11 mouse cellular contexts compared by ENCODE assay signal in genomic region chr17:5195397-5195796, GRCm38 (mm10).
DNase-seq lines count a peak whose midpoint lies in the region; ATAC-seq lines count a peak whose summit lies in the region.
"Had no signal": no experiment of that assay in that cellular context is flagged by ENCODE, and none has a peak within 500 bp of the region (broad histone marks: within the 10 kb centered on the region; RNA-seq: fewer than 3 reads in every experiment).

No protein-coding gene starts in this region.

- WGBS in heart, embryonic 11.5 days (ENCODE audit: insufficient replicate concordance), result 70% methylated on average over 5 of the region's 5 CpGs

- no peak overlapping the region for H3K27ac ChIP-seq in heart, embryonic 11.5 days (ENCODE audit: low read depth, low read length)
- H3K27ac ChIP-seq: forebrain, embryonic 12.5 days; limb, embryonic 15.5 days had no signal

- no peaks in the 10 kb centered on the region for H3K36me3 ChIP-seq in heart, embryonic 11.5 days (ENCODE audit: control insufficient read depth, insufficient read depth, low read length)
- H3K36me3 ChIP-seq: forebrain, embryonic 12.5 days; limb, embryonic 15.5 days had no signal

- no peak overlapping the region for H3K4me2 ChIP-seq in heart, embryonic 11.5 days
- H3K4me2 ChIP-seq: forebrain, embryonic 12.5 days; limb, embryonic 15.5 days had no signal

- H3K9ac ChIP-seq in heart, embryonic 11.5 days (ENCODE audit: low read depth, low read length), result no peak overlapping the region
- H3K9ac ChIP-seq: forebrain, embryonic 12.5 days; limb, embryonic 15.5 days had no signal

- H3K4me3 ChIP-seq in heart, embryonic 11.5 days (ENCODE audit: low read depth, low read length), result no peak overlapping the region
- H3K4me3 ChIP-seq: forebrain, embryonic 12.5 days; limb, embryonic 15.5 days had no signal

- peaks cover 21% of the 10 kb centered on the region for H3K4me1 ChIP-seq in heart, embryonic 11.5 days (ENCODE audit: control insufficient read depth, insufficient read depth, low read length)

- DNase-seq in heart, adult 8-10 months (ENCODE audit: low spot score), result peak; percentile 41
- peak; percentile 74 to 78 for DNase-seq in B cell, adult 2 months
- DNase-seq in spleen, postnatal 36 days (ENCODE audit: low spot score in 2 of 2), result peak; percentile 82 to 88
- no peak for DNase-seq in embryo, embryonic 10.5 days (ENCODE audit: low spot score)
- no peak for DNase-seq in layer of hippocampus, postnatal 36 days
- DNase-seq in embryo, embryonic 11 days, result no peak
- DNase-seq: kidney, postnatal 25 days had no signal

- H3K27me3 ChIP-seq in heart, embryonic 11.5 days (ENCODE audit: control insufficient read depth, insufficient read depth, low read length), result no peaks in the 10 kb centered on the region
- H3K27me3 ChIP-seq: forebrain, embryonic 12.5 days; limb, embryonic 15.5 days had no signal

- no peaks in the 10 kb centered on the region for H3K9me3 ChIP-seq in heart, embryonic 11.5 days (replicated peaks; ENCODE audit: control insufficient read depth, low read length)
- H3K9me3 ChIP-seq: forebrain, embryonic 12.5 days; limb, embryonic 15.5 days had no signal

- no peak for ATAC-seq in heart, embryonic 11.5 days (replicated peaks; ENCODE audit: insufficient number of reproducible peaks, low FRiP score, low TSS enrichment)
- ATAC-seq in granulocyte monocyte progenitor cell, adult 5-6 weeks (replicated peaks; ENCODE audit: poor library complexity, severe bottlenecking), result peak; percentile 73

Comparison
In these comparisons a context has a peak if more than half of its experiments do, and no peak if none do; other contexts are left out.
1. DNase-seq: peak in heart, adult 8-10 months (single experiment), B cell, adult 2 months (2 of 2) and spleen, postnatal 36 days (2 of 2); none in embryo, embryonic 10.5 days (single experiment), layer of hippocampus, postnatal 36 days (0 of 2) and embryo, embryonic 11 days (single experiment).